Mouse (Mus musculus): ENCODE results near the gene Cntnap5b. TPM values are rescaled to one million over a fixed set of nuclear protein-coding genes. Genes with fewer than 3 reads are reported as not detected.

Gene Cntnap5b
- not detected for total RNA-seq (2023)

GRCm38 (mm10) chr1:99772614-99773013, at the start of gene Cntnap5b:
Cntnap5b (plus strand) TSS chr1:99772765.

Measured in neutrophil, adult 83 days (primary cell).